Mouse (Mus musculus) heart, postnatal 25 days (tissue): ENCODE measurements around the gene Stoml3. TPM values are rescaled to one million over a fixed set of nuclear protein-coding genes. Genes with fewer than 3 reads are reported as not detected.

Experiments used
- DNase-seq: peaks from one replicate; pipeline ENCODE4 v3.0.0; 2022; ENCODE audit warnings: low spot score
- intact Hi-C: fragments of 180-260 bp; cut with DNase I; formaldehyde crosslinking; loops from one replicate; pipeline ENCODE4 v1.15.1; 2025
- total RNA-seq, 2 experiments: library from RNA; stranded (reverse); gene quantifications; 2 replicates each; pipeline ENCODE4 v1.2.3; 2021

Stoml3 gene
- total RNA-seq: not detected

- no peak for DNase-seq
- intact Hi-C loops: no loop called here
Measured at GRCm38 (mm10) chr3:53488353-53488752, at the start of gene Stoml3. Gene Stoml3 (plus strand): TSS chr3:53488653.

- DNase-seq: no peak
- intact Hi-C loops: loop anchor here (10.0 kb wide), 1 partner anchor 171 kb away; no protein-coding TSS in a partner anchor
Measured at GRCm38 (mm10) chr3:53445540-53445939, 42.9 kb upstream of the Stoml3 start.

DNA sequence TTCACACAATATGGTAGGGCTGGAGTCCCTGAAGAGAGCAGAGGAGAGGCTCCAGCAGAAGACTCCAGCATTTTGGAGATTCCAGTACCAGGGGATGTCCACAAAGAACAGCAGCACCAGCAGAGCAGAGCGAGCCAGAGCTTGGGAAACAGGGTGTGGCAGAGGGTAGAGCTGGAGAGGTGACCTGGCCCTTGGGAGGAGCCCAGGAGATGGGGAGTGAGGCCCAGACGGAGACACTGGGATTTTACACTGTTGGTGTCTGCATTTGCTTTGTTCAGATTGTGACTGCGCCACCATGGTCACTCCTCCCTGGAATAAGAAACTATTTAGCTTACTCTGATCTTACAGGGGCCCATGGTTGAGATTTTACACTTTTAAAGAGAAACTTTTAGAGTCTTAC, 41.7 kb upstream of the Stoml3 start:
- intact Hi-C loops: loop anchor here (10.0 kb wide), 1 partner anchor 172 kb away; no protein-coding TSS in a partner anchor
- no peak for DNase-seq

DNA sequence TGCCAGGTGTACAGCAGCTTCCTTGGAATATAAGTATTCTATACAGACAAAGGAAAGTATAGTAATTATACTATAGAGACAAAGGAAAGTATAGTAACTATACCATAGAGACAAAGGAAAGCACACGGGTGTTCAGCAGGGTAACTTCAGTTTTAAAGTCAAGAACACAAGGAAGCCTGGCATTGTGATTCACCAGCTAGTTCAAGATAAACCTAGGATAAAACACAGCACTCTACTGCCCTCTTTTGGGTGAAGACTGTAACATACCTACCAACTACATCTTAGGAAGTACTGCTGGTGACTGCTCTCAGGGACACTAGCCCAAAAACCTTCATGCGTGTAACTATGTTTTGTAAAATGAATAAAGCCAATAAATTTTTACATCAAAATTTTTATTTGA, 40.2 kb upstream of the Stoml3 start:
- intact Hi-C loops: loop anchor here (1.0 to 10.0 kb wide), 2 partner anchors 173 to 419 kb away; no protein-coding TSS in a partner anchor
- no peak for DNase-seq

DNA sequence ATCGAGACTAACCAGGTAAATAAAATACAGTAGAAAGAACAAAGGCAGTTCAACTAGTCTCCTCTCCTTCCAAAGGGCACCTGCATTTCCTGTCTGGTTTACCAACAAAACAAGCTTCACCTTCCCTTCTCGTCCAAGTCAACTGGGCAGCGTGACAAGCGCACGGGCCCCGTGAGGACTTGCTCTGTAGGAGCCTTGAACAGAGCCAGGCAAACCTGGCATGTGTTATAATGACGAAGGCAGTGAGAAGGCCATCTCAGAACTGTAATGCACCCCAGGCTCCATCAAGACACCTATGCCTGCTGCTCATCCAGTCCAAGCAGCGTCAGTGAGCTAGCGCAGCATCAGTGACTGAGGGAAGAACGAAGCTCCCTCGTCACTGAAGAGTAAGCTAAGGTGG, 37.8 kb upstream of the Stoml3 start:
- DNase-seq: no peak
- intact Hi-C loops: loop anchor here (5.0 kb wide), 1 partner anchor 1193 kb away; no protein-coding TSS in a partner anchor

DNA sequence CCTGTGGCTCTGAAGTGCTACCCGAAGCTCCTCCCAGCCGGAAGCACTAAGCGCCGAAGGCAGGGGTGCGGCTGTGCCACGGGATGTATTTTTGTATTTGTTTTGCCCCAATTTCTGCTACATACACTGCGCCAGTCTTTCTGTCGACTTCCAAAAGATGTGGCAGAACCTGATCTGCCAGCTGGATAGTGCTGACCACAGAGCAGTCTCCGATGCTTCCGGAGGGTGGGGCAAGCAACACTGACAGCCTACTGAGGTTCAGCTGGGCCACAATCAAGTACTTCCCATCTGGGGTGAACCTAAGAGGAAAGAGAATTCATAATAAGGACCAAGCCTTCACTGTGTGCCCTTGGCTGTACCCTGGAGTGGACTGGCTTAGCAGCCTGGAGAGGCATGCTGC, 36.1 kb upstream of the Stoml3 start:
- no peak for DNase-seq
- intact Hi-C loops: loop anchor here (5.0 kb wide), 1 partner anchor 1195 kb away; no protein-coding TSS in a partner anchor

DNA sequence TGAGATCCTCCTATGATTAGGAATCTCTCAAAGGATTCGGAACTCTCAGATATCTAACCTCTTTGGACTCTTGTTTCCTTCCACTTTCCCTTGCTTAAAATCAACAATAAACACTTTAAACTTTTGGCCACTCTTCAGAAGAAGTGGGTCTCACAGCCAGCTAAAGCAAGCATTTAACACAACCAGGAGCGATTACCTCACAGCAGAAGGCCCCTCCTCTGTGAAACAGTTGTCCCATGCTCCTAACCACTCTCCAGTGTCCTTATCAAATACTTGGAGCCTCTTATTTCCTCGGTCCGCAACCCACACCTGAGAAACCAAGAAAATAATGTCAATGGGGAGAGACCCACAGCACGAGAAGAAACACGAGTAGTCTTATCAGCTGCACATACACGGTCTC, 35.1 kb upstream of the Stoml3 start:
- intact Hi-C loops: loop anchor here (5.0 kb wide), 1 partner anchor 1196 kb away; no protein-coding TSS in a partner anchor
- DNase-seq: no peak

GRCm38 (mm10) chr3:53454005-53454404, 34.4 kb upstream of the Stoml3 start:
- intact Hi-C loops: loop anchor here (5.0 kb wide), 1 partner anchor 1197 kb away; no protein-coding TSS in a partner anchor
- no peak for DNase-seq

GRCm38 (mm10) chr3:53454561-53454960, 33.9 kb upstream of the Stoml3 start:
- DNase-seq: no peak
- intact Hi-C loops: loop anchor here (5.0 kb wide), 1 partner anchor 1197 kb away; no protein-coding TSS in a partner anchor

DNA sequence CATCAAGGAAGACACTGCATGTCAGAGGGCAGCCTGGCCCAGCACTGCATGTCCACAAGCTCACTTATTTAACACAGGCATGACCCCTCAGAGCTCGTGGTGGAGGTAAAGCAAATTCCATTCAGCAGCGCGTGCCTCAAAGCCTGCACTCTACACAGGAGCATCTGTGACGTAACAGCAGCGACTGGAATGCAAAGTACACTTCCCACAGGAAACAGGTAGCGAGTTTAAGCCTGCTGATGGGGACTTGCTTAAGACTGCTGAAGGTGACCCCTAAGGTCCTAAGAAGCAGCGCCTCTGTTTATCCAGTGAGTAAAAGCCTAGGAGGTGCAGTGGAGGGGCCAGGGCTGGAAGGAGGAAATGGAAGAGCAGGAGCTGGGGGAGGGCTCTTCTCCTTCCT, 33.5 kb upstream of the Stoml3 start:
- DNase-seq: no peak
- intact Hi-C loops: loop anchor here (5.0 kb wide), 1 partner anchor 1198 kb away; no protein-coding TSS in a partner anchor

GRCm38 (mm10) chr3:53457750-53458149, 30.7 kb upstream of the Stoml3 start:
- DNase-seq: no peak
- intact Hi-C loops: no loop called here

- intact Hi-C loops: loop anchor here (5.0 kb wide), 2 partner anchors 402 to 1978 kb away; partner anchors contain the start of genes Rab33b and Ufm1
- DNase-seq: no peak
Measured at GRCm38 (mm10) chr3:53460106-53460505, 28.3 kb upstream of the Stoml3 start.

DNA sequence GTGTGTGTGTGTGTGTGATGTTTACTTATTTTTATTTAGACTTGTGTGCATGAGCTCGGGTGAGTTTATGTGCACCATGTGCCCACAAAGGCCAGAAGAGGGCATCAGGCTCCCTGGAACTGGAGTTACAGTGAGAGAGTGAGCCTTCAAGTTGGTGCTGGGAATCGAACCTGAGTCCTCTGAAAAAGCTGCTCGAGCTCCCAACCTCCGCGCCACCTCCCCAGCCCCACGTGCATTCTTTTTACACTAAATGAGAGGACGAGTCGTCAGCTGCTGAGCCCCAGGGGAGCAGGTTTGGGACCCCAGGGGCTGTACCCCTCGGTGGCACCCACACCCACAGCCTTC, 25.8 kb upstream of the Stoml3 start:
- intact Hi-C loops: loop anchor here (5.0 kb wide), 2 partner anchors 400 to 1980 kb away; partner anchors contain the start of genes Rab33b and Ufm1
- DNase-seq: no peak

DNA sequence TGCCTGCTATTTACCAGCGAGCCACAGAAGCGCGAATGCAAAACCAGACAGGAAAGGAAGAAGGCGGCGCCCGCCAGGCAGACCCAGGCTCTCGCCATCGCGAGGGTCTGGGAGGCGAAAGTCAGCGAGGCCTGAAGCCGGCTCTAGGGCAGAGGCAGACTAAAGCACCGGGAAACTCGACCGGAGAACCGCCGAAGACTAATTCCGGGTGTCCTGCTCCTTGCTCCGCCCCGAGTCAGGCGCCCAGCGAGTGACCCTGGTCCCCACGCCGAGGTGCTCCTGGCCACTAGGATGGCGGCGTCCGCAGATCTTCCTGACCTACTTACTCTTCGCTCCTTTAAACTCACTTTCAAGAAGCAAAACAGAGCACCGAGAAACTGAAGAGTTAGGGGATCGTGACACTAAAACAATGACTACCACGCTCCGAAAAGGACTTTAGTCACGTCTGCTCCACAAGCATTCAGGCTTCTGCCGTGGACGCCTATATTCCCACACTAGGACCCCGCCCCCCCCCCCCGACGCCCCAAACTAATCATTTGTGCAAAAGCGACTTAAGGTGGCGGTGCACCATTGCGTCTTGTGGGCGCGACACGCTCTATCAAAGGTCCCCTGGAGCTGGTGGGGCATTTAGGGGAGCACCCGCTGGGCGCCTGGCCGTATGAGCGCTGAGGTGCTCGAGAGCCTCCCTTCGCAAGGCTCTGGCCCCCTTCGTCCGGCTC, 25.2 kb upstream of the Stoml3 start, which contains the start of the genes Nhlrc3 and Proser1:
Nhlrc3 (minus strand) TSS at position 287 of the 719 bp plus-strand sequence.
Proser1 (plus strand) TSS at position 621 of the 719 bp plus-strand sequence.
- peak; percentile 92 for DNase-seq
- intact Hi-C loops: loop anchor here (5.0 kb wide), 2 partner anchors 399 to 1981 kb away; partner anchors contain the start of genes Rab33b and Ufm1

- intact Hi-C loops: loop anchor here (5.0 kb wide), 2 partner anchors 399 to 1981 kb away; partner anchors contain the start of genes Rab33b and Ufm1
- no peak for DNase-seq
Measured at GRCm38 (mm10) chr3:53463765-53464114, 24.7 kb upstream of the Stoml3 start.

- intact Hi-C loops: loop anchor here (5.0 kb wide), 2 partner anchors 398 to 1982 kb away; partner anchors contain the start of genes Rab33b and Ufm1
- DNase-seq: no peak
Measured at GRCm38 (mm10) chr3:53464146-53464698, 24.2 kb upstream of the Stoml3 start.

- intact Hi-C loops: no loop called here
- DNase-seq: no peak
Measured at GRCm38 (mm10) chr3:53465330-53465729, 23.1 kb upstream of the Stoml3 start.

- intact Hi-C loops: no loop called here
- no peak for DNase-seq
Measured at GRCm38 (mm10) chr3:53466481-53466880, 22.0 kb upstream of the Stoml3 start.

DNA sequence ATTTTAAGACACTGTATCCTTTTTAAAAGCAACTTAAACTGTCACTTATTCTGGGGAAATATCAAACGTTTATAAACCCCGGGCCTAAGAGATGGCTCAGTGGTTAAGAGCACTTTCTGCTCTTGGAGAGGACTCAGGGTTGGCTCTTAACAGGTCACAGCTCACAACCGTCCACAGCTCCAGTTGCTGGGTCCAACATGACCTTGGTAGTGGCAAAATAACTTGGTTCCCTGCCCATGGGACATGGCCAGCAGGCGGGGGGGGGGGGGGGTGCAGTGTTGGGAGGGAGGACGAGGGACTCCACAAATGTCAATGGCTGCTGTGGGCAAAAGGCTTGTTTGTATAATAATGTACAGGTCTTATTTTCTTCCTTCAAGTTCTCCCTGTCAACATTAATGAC, 21.1 kb upstream of the Stoml3 start:
- DNase-seq: no peak
- intact Hi-C loops: no loop called here

- intact Hi-C loops: no loop called here
- no peak for DNase-seq
Measured at GRCm38 (mm10) chr3:53469650-53470049, 18.8 kb upstream of the Stoml3 start.

GRCm38 (mm10) chr3:53472061-53472460, 16.4 kb upstream of the Stoml3 start:
- DNase-seq: no peak
- intact Hi-C loops: no loop called here
